Mouse (Mus musculus) thymus, postnatal 14 days (tissue): ENCODE measurements at regions not wholly inside any gene's neighbourhood (a gene's known extent, or its start where the extent isn't known, plus 50 kb on each side); places are given as distances from the start of the nearest gene placed in this dataset.
"Not testable (repeated sequence)": the region's sequence is repeated elsewhere in the genome, so short reads cannot be mapped to it uniquely, and the experiment has no call there.

Source experiments
- DNase-seq: peaks from one replicate; pipeline ENCODE4 v3.0.0; 2021

DNA sequence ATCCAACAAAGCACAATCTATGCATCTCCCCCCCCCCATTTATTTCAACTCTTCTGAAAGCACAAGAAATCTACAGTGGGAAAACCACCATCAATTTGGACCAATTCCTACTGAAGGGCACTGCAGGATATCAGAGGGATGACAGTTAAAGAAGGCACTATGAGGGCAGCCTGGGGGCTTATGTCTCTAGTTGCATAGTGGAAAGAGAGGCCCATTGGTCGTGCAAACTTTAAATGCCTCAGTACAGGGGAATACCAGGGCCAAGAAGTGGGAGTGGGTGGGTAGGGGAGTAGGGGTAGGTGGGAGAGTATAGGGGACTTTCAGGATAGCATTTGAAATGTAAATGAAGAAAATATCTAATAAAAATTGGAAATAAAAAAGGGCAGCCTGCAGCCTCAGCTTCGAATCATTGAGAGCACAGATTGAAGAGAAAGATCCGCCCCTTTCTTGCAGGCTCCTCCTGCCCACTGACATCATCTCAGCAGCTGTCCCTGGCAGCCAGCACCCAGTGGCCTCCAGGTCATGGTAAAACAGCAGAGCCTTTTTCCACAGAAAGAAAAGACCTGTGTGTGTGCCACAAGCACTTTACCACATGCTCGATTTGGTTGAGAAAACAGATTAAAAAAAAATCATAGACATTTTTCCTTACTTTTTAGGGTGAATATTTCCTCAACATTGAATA is 571.6 kb upstream of the Adamts5 start:
- DNase-seq: no peak

DNA sequence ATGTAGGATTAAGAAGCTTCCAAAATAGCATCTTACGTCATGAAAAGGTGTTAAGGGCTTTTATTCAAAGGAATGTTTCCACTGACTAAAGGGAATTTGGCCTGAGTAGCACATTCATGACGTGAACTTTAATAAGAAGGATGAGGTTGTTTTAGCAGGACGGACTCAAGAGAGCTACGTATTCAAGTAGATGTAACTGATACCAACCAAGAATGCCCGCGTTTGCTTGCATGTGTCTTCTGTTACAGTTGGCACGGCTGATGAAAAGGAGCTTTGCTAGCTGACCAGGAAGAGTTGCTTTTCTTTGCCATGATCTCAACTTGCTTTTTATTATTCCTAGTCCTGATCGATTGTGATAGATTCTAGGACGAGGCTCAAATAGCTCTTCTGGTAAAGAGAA is 559.4 kb upstream of the Adamts5 start:
- DNase-seq: no peak

DNA sequence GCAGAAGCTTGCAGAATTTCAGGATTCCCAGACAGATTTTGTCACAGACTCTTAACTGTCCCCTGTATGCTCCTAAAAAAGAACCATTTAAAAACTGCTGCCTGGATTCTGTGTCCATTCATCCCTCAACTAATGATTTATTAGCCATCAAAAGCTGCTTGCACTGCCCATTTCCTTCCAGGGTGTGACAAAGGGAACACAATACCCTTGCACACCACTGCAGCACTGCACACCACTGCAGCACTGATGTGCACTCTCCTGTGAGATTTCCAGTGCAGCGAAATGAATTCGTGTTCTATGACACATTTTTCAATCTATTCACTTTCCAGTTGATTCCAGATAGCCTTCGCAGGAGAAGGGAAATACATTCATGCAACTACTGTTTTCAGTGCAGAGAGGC is 555.0 kb upstream of the Adamts5 start:
- no peak for DNase-seq

DNA sequence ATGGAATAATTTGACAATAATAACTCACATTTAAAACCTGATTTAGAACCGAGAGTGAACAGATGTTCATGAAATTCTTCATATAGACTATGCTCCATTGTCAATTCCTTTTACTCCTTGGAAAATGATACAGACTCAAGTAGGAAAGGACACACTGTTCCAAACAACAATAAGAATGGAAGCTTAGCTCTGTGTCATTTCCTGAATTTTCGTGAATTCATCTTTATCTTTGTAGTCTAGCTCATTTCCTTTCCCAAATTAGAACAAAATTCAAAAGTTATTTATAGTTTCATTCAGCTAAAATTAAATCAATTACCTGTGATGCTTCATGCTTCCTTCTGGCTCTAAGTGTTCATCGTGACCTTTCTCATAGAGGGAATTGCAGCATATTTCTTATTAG is 553.2 kb upstream of the Adamts5 start:
- DNase-seq: no peak

DNA sequence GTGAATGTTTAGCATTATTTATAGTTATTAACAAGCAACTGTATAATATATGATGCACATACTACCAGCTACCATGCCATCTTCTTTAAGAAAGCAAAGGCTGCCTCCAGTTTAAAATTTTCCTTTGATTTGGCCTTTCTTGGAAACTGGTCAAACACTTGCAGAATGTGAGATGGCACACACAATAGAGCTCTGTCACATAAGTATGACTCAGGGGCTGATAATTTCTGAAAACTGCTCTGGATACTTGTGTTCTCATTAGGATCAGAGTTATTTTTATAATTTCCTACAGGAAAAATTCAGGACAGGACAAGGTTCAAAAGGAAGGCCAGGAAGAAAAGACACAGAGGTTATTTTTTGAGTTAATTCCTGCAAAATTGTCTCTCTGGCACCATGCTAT is 552.4 kb upstream of the Adamts5 start:
- DNase-seq: no peak

DNA sequence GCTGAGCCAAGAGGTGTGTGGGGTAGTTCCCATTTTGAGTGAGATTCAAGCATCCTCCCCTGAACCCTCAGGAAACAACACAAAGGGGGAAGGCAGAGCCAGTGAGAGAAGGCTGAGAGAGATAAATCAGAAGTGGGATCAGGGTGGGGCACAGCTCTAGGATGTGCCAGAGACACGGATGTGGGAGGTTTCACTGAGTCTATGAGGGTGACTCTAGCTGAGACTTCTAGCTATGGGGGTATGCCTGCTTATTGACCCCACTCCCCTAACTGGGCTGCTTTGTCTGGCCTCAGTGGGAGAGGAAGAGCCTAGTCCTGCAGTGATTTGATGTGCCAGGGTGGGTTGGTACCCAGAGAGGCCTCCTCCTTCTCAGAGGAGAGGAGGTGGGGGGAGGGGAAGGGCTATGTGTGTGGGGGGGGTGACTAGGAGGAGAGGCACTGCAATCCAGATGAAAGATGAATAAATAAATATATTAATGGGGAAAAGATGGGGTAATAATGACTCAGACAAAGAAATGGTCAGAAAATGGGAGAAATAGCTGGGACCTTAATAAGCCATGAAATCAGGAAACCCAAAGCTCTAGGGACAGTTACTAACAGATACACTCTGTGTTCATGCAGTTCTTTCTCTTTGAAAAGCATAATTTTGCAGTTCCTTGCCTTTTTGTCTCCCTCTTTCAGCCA is 547.0 kb upstream of the Adamts5 start:
- DNase-seq: no peak

DNA sequence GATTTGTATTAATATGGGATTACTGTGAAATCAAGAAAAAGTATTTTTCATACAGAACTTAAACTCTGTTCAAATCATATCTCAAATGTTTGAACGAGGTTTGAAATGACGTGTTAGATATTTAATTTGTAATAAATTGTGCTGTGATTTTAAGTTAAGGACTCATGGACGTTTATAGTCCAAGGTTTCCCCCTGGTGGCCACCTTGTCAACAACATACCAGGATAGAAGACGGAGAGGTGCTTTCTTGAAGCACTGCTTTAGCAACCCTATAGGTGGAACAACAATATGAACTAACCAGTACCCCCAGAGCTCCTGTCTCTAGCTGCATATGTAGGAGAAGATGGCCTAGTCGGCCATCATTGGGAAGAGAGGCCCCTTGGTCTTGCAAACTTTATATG is 517.8 kb upstream of the Adamts5 start:
- not testable (repeated sequence) for DNase-seq

DNA sequence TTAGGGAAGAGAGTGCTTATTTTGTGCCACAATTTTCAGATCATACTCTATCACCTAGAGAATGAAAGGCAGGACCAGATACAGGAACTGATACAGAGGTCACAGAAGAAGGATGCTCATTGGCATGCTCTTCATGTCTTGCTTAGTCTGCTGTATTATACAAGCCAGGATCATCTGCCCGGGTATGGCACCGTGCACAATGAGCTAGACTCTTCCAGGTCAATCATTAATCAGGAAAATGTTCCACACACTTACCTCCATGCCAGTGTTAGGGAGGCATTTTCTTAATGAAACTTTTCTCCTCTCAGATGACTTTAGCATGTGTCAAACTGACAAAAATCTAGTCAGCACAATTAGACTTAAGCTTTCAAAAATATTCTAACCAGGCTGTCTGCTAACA is 502.7 kb upstream of the Adamts5 start:
- DNase-seq: no peak

DNA sequence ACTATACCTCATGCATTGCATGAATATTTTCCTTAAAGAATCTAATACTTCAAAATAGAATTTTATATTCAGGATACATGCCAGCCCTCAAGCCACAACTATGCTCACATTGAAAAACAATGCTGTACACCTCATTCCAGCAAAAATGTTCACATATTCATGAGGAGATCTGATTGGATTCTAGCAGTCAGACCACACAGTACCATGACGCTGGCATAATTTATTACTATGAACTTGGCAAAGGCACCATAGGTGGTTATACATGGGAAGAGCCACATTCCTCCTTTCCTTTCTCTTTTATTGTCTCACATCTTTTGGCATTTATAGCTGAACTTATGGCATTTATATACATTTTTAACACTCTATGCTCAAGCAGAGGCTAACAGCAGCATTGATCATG is 499.8 kb upstream of the Adamts5 start:
- no peak for DNase-seq

DNA sequence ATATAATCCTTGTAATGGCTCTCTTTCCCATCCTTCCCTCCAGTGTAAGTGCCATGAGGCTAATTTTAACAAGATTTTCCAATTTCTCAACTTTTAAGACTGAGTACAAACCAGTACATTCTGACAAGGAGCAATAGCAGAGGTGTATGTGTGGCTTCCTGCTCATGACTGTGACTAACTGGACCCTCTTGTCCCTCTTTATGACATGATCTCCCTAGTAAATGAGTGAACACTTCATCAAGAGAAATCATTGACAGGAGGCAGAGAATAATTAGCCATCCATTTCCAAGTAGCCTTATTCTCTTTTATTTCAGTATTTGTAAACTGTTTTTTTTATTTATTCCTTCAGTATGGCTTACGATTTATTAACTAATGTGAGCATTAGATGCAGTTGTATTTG is 497.7 kb upstream of the Adamts5 start:
- no peak for DNase-seq

DNA sequence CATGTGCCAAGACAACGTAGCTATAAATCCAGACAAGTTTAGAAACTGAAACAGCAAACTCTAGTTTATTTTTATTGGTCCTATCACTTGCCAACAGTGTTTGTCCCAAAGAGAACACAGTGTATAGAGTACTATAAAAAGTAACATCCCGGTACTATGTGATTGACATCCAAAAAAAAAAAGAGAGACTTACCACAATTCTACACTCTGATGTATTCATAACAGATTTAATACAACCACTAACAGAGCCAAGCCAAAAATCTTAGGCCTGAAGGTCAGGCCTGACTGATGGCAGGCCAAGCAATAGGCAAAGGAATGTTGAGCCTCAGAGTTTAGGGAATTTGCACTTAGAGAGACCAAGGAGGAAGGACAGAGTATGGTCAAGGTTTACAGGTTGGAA is 495.9 kb upstream of the Adamts5 start:
- DNase-seq: no peak

DNA sequence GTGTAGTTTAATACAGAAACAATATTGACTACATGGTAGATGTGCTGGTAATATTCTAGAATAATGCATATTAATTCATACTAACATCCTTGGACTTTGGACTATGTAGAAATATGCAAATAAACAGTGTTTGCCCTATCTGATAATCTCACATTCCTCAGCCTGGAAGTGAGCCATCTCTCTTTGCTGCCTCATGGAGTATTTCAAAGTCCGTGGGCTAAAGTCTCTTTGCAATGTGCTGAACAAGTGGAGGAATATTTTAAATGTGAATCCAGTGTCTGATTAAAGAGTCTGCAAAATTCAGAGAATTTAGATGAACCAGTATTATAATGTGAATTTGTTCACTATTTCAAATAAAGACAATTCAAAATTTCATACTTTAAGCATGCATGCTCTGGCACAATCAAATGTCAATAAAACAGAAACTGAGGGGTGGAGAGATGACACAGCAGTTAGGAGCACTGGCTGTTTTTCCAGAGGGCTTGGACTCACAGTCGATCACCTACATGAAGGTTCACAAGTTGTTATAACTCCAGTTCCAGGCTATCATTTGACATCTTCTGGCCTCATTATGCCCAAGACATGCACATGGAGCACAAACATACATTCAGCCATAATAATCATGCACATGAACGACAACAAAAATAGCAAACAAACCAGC is 487.6 kb upstream of the Adamts5 start:
- DNase-seq: no peak

DNA sequence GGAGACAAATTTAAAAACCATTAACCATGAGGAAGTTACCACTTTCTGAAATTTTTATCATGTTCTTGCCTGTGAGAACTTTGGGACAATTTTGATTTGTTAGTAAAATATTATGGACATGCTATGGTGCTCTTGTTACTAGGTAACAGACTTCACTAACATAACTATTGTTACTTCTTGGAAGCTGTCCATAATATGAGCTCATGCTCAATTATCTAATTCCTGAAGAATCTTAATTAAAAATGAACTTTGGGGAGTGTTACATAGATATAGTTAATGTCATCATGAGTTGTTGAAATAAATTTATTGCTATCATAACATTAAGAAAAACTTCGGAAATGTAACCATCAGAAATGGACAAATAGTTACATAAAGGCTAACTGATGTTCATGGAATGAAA is 486.5 kb upstream of the Adamts5 start:
- DNase-seq: no peak

DNA sequence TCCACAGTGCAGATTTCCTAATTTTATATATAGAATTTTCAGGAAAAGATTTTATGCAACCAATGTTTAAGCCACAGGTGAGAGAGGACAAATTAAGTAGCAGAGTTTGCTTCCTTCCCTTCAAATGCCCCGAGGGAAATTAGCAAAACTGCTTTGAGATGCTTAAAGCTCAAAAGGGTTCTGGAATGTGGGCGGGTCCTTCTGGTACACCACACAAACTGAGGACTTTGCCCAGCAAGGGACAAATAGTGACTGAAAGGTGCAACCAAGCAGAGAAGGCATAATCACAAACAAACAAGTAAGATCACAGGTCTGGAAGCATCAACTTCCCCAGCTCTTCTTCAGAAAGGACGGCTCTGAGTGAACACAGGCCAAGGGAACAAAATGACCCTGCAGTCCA is 476.4 kb upstream of the Adamts5 start:
- no peak for DNase-seq

DNA sequence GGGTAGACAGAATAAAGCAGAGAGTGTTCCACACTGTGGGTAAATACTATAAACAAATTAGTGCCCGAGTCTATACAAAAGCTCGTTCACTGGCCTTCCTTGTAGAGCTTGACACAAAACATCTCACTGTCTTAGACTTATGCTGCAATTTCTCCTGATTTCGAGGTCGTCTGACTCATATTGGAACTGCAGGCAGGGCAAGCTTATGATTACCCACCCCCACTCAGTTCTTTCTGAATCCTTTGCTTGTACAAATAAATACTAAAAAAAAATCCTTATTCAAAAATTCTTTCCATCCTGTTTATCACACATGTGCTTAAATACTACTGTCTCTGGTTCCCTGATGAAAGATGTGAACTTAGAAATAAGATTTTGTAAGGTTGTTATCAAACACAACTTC is 470.0 kb upstream of the Adamts5 start:
- no peak for DNase-seq

DNA sequence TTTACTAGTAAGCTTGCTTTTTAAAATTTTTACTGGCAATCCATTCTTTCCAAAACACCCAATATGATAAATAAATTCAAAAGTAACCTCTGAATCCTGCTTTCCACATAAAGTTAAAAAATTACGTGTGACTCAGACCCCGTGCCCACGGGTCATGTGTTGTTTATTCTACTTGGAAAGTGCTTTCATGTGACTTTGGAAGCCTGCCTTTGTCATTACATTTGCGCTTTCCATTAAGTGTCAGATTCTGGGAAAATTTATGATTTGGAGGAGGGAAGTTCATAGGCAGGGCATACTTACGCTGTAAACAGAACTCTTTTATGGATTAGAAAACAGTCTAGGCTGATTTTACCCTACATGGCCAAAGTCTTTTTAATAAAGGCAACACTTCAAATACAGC is 466.8 kb upstream of the Adamts5 start:
- DNase-seq: no peak

DNA sequence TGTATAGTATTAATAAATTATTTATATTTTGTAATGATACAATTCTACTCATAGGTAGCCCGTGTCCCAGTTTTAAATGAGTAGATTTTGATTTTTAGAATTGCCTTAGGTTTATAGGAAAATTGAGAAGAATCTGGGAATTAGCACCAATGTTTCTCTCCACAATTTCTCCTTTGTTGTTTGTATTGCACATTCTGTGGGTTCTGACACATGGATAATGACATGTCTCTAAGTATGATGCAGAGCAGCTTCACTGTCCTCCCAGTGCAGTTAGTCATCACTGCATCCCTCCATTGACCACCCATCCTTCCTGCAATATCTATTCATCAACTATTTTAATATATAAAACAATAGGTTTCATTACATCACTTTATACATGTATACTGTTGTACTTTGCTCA is 464.6 kb upstream of the Adamts5 start:
- no peak for DNase-seq

DNA sequence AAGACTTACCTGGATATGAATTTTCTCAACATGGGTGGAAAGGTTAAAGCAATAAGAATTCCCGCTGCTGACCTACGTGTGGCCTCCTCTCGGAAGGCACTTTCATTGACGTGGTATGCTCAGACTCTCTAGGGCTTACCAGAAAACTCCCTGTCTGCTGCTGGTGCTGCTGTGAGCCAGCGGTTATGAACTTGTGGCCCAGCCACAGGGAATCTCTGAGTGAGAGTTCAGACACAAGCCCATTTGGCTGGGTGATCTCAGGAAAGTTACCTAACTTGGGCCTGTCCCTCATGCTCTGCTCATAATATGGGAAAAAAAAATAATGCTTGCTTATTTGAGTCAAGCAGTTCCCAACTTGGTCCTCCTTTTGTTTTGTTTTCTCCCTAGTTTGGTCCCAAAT is 459.5 kb upstream of the Adamts5 start:
- no peak for DNase-seq

DNA sequence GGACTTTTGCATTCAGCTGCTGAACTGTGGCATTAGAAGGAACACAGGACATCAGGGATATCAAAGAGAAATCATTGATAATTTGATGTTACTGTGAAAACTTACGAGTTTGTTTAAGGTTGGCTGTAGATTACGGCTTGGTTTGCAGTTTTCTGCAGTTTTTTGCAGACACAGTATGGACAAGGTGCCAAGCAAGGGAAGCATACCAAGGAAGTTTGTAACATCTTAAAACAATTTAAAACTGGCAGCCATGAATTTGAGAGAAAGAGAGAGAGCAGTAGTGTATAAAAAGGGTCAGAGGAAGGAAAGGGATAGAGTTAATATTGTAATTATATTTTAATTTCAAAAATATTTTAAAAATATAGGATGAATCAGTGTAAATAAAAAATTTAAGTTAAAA is 453.4 kb upstream of the Adamts5 start:
- DNase-seq: no peak

DNA sequence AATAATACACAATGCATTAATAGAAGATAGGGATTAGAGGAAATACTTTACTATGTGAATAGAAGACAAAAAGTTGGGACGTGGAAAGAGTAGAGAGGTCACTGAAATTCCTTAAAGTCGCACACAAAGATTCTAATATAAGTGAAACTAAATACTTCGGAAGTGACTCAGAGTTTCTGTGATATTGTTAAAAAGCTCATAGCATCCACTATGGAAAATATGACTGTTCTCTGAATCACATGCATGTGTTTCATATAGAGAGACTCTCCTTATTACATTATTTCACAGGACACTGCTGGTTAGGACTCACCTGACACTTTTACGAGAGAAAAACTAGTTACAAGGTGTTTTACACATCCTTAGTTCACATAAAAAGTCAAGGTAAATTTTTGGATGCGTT is 446.1 kb upstream of the Adamts5 start:
- DNase-seq: no peak

DNA sequence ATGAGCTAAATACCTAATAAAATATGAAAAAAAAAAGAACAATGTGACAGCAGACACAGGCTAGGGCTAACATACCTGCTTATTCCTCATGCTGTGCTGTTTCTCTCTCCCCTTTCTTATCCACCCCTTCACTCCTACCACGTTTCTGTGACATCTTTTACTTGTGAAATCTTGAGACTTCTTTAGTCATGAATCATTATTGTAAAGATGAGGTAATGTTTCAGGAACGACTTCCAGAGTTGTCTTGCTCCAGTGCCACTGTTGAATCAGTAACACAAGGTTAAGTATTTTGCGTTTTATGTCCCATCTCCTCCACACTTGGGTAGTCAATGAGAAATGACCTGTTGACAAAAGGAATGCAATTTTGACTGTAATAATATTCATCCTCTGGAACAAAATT is 445.3 kb upstream of the Adamts5 start:
- no peak for DNase-seq

DNA sequence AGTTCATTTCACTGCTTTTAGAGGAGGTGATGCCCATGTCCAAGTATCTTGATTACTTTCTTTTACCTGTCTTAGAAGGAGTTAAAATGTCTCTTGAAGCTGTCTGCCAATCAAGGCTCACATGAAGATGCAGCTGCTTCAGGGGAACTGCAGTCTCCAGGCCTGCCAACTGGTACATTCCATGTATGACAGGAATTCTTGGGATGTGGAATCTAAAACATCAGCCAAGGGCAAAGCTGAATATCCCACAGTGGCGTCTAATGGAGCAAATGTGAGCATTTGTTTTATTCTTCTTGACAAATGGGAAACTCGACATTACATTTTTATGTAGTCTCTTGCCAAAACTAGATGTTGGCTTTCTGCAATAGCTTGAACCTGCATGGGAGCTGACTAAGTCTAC is 438.7 kb upstream of the Adamts5 start:
- DNase-seq: no peak

DNA sequence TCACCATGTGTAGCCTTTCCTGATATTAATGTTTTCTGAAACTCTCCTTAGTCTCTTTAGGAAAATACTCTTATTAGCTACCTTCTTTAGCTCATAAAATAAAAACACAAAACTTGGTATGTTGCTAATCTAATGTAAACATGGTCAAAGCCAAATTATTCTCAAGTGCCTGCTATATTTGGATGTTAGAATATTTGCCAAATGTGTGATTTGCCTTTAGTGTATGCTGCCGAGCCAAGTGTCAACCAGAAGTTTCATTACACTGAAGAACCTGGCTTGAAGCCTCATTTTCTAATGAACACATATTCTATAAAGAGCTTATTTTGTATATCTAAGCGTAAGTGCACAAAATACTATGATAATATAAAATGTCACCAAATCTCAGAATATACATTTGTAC is 423.8 kb upstream of the Adamts5 start:
- DNase-seq: no peak

DNA sequence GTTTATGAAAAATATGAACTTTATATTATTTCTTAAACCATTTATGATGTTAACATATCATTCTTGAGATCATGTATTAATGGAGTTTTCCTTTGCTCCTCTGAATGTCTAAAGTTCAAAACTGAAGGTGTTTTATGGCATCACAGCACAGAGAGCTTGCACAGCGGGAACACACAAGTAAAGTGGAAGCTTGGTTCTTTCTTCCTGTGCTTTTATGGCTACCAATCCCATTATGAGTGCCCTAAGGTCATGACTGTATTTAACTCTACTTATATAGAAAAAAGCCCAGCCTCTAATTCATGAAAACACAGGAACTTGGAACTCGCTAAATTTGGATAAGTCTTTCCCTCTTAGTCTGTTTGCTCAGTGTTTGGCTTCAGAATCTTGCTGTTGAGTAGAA is 417.3 kb upstream of the Adamts5 start:
- DNase-seq: no peak

DNA sequence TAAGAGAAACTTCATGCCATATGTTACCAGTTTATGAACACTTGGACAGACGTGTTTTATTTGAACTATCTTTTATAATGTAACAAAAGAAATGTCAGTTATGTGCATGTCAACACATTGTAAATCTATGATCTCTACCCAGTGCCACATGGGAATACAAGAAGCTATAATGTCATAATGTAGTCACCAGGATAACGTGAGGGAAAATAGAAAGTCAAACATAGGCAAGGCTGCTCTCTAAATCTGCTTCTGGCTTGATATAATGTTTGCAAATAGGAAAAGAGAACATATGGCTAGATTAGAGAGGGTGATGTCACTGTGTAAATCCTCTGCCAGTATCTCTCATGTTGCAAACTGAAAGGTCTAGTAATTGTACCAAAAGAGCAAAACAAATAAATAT is 408.1 kb upstream of the Adamts5 start:
- DNase-seq: no peak
